Mouse (Mus musculus) intestine, embryonic 14.5 days (tissue): ENCODE results near the gene Ntm. TPM values are rescaled to one million over a fixed set of nuclear protein-coding genes. Genes with fewer than 3 reads are reported as not detected.

Experiments used
- ATAC-seq: fragments of 200-750 bp; cut with Nextera tagmentation; replicated peaks from 2 replicates; pipeline ENCODE4 v1.8.0; 2017; ENCODE audit warnings: low read depth, moderate number of reproducible peaks, moderate TSS enrichment, moderate library complexity; ENCODE audit not compliant: low FRiP score, low TSS enrichment
- DNase-seq: peaks from one replicate; pipeline ENCODE4 v3.0.0-alpha.2; 2018; ENCODE audit warnings: low spot score
- H3K27ac ChIP-seq: fragments of 300-500 bp; sonication (generic); 2 replicates; pipeline ENCODE4 v1.5.1; 2014; ENCODE audit warnings: low read depth, mild to moderate bottlenecking, control low read depth
- H3K27me3 ChIP-seq: fragments of 300-500 bp; sonication (generic); replicated peaks from 2 replicates; pipeline ENCODE4 v1.6.1; 2014; ENCODE audit warnings: low read length, control low read depth; ENCODE audit not compliant: control insufficient read depth, insufficient read depth
- H3K36me3 ChIP-seq: fragments of 300-500 bp; sonication (generic); 2 replicates; pipeline ENCODE4 v1.6.1; 2014; ENCODE audit warnings: low read length, control low read depth; ENCODE audit not compliant: control insufficient read depth, insufficient read depth
- H3K4me1 ChIP-seq: fragments of 300-500 bp; sonication (generic); replicated peaks from 2 replicates; pipeline ENCODE4 v1.6.1; 2014; ENCODE audit warnings: low read length, control low read depth, mixed read lengths; ENCODE audit not compliant: control insufficient read depth, insufficient read depth
- H3K4me2 ChIP-seq: fragments of 300-500 bp; sonication (generic); 2 replicates; pipeline ENCODE4 v1.6.1; 2014; ENCODE audit warnings: low read length
- H3K4me3 ChIP-seq: fragments of 300-500 bp; sonication (generic); 2 replicates; pipeline ENCODE4 v1.5.1; 2014; ENCODE audit warnings: low read depth, low read length, control low read depth, mixed read lengths
- H3K9ac ChIP-seq: fragments of 300-500 bp; sonication (generic); 2 replicates; pipeline ENCODE4 v1.6.1; 2014; ENCODE audit warnings: mild to moderate bottlenecking, low read length
- H3K9me3 ChIP-seq: fragments of 300-500 bp; sonication (generic); 2 replicates; pipeline ENCODE4 v1.6.1; 2016; ENCODE audit warnings: low read length, control low read depth; ENCODE audit not compliant: control insufficient read depth
- WGBS: fragments of 180-500 bp; shearing (Covaris S2); extraction: QIAGEN DNeasy Blood & Tissue Kit; methylation state at CpG from one replicate; pipeline ENCODE4 v1.1.7; 2014; 5-methylcytosine and 5-hydroxymethylcytosine counted together
- polyA plus RNA-seq: library from polyadenylated mRNA; unstranded; fragments of >200 nt; fragmentation: Nextera tagmentation; extraction: Ambion mirVana; gene quantifications from 2 replicates; pipeline ENCODE4 v1.2.1, GENCODE M21; 2014

Gene Ntm
- polyA plus RNA-seq: 11.6 and 14.0 TPM in 2 replicates

DNA sequence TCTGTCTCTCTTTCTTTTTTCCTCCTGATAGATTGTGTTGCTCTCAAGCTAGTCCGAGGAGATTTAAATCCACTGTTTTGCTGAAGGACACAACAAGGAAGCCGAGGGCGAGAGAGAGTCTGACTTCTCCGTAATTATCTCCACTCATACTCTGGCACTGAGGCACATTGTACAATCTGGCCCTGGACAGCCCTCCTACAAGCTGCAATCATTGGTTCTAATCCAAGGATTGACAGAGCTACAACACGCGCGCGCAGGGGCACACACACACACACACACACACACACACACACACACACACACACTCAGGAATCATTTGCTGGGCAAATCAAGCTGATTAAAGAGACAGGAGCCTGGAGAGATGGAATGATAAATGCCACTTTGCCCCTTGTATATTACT, at the start of gene Ntm:
Ntm (minus strand) TSS at position 164 of the 400 bp plus-strand sequence.
- 26% methylated on average over 8 of the region's 8 CpGs for WGBS
- DNase-seq: no peak

DNA sequence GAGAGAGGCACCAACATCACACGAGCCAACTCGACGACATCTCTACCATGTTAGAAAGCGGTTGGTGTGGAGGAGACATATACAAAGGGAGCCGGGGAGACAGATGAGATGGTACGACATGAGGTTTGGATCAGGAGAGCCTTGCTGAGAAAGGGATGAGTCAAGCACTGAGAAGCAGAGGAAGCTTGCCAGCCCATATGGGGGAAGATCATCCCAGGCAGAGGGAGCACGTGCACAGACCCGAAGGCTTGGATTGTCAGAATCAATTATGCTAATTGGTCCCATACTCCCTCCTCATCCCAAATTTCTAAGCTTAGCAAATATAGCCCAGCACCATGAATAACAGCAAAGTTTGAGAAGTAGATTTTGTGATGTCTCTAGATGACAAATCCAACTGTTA, 42.8 kb upstream of the Ntm start:
- H3K4me2 ChIP-seq: no peak overlapping the region
- no peak overlapping the region for H3K27ac ChIP-seq
- DNase-seq (no peak), ATAC-seq (no peak)
- WGBS: 74% methylated on average over 8 of the region's 8 CpGs
- H3K9ac ChIP-seq: no peak overlapping the region
- H3K36me3 ChIP-seq: no peaks in the 10 kb centered on the region
- no peaks in the 10 kb centered on the region for H3K4me1 ChIP-seq
- H3K27me3 ChIP-seq: no peaks in the 10 kb centered on the region
- H3K9me3 ChIP-seq: no peaks in the 10 kb centered on the region
- H3K4me3 ChIP-seq: no peak overlapping the region

More for the DNA sequence above, at the start of gene Ntm:
- H3K4me1 ChIP-seq: no peaks in the 10 kb centered on the region
- no peaks in the 10 kb centered on the region for H3K9me3 ChIP-seq
- H3K4me2 ChIP-seq: peak within 1 kb of the TSS; percentile 71
- no peak within 1 kb of the TSS for H3K27ac ChIP-seq
- peak within 1 kb of the TSS; percentile 37 for H3K4me3 ChIP-seq
- no peak for ATAC-seq
- H3K9ac ChIP-seq: no peak within 1 kb of the TSS
- peaks cover 16% of the 10 kb centered on the region for H3K27me3 ChIP-seq
- no peaks in the 10 kb centered on the region for H3K36me3 ChIP-seq

DNA sequence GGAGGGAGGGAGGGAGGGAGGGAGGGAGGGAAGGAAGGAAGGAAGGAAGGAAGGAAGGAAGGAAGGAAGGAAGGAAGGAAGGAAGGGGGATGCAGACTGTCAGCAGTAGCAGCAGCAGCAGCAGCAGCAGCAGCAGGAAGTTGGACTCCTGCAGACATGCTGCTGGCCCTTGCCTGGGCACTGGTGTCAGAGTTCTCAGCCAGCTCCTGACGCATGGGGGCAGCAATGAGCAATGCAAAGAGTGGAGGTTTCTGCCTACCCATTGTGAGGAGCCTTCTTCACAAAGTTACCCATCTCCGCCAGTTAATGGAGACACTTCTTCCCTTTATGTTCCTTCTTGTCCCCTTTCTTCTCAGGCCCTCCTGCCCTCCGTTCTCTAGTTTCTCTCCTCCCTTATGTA, 40.7 kb upstream of the Ntm start:
- Histone ChIP-seq H3K27me3 (no peaks in the 10 kb centered on the region), H3K36me3 (no peaks in the 10 kb centered on the region), H3K9me3 (no peaks in the 10 kb centered on the region), H3K4me1 (no peaks in the 10 kb centered on the region), H3K9ac (no peak overlapping the region), H3K4me2 (no peak overlapping the region), H3K4me3 (no peak overlapping the region), H3K27ac (no peak overlapping the region)
- 0 out of 2 replicates have a peak, but pooled peaks have one; percentile 36 for ATAC-seq
- peak; percentile 83 for DNase-seq
- WGBS: 34% methylated on average over 3 of the region's 3 CpGs

DNA sequence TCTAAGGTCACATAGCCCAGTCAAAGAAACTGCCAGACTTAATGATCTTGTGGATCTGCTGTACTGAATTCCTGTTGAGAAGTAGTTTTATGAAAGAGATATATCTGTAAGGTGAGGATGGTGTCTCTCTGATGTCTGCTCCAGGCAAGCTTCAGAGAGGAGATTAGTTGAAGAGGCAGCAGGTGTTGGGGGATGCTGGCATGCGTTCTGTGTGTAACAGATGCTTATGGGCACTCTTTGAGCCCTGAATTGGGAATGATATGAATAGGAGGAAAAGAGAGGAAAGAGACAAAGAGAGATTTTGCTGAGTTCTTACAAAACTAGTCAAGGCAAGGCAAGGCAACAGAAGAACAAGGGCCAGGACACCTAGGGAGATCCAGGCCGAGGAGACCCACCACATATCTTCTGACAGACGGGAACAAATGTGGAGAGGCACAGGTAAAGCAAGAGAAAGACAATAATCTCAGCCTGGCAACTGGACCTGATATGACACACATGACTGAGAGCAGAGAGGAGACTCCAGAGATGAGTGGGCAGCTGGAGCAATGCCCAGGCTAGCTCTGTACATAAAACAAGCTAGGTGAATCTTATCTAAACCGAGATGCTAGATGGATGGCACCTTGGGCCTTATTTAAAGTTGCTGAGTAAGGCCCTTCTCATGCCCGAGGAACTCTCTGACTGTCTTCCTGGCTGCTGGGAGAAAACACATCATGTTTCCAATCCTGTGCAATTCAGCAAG, 18.4 kb upstream of the Ntm start:
- H3K9ac ChIP-seq: no peak overlapping the region
- H3K27ac ChIP-seq: no peak overlapping the region
- H3K36me3 ChIP-seq: no peaks in the 10 kb centered on the region
- 74% methylated on average over 5 of the region's 5 CpGs for WGBS
- H3K27me3 ChIP-seq: no peaks in the 10 kb centered on the region
- ATAC-seq (no peak), DNase-seq (no peak)
- H3K9me3 ChIP-seq: no peaks in the 10 kb centered on the region
- H3K4me1 ChIP-seq: no peaks in the 10 kb centered on the region
- no peak overlapping the region for H3K4me3 ChIP-seq
- H3K4me2 ChIP-seq: no peak overlapping the region

DNA sequence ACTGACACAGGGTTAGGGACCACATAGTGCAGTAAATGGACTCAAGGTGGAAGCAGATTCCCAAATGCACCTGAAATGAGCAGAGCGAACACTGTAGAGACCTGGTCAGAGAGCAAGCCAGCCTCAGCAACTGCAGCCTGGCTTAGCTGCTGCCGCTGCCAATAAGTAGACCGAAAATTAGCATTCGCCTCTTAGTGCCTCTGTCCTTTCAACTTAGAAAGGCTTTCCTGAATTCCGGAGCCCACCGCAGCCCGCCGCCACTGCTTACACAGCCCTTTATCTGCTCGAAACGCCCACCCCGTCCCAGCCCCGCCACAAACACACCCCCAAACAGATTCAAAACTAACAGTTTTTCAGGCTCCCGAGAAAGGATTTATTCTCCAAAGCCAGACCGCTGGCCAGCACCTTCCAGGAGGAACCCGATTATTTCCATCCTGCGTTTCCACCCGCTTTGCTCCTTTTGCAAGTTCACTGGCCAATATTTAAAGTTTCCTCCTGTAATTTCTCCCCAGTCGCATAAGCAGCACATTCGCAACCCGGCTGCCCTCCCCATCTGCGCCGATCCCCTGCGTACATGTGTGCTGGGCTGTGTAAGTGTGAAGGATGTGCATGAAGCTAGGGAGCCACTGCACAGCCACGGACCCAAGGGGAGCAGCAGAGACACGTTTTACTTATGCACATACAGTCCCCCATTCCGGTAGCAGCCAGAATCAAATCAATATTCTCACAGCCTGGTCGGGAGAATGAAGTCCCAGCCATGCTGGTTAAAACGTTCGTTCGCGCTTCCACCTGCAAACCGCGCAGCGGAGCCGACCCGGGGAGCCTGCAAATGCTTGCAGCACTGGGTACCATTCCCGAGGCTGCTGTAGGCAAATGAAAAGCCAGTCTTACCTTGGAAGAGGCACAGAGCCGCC, 730 bp downstream of the Ntm start:
- ATAC-seq: no peak
- H3K27ac ChIP-seq: no peak overlapping the region
- no peaks in the 10 kb centered on the region for H3K36me3 ChIP-seq
- peak overlapping the region; percentile 37 for H3K4me3 ChIP-seq
- DNase-seq: peak; percentile 68
- H3K27me3 ChIP-seq: peaks cover 16% of the 10 kb centered on the region
- WGBS: 1% methylated on average over 38 of the region's 38 CpGs
- peak overlapping the region; percentile 71 for H3K4me2 ChIP-seq
- H3K9me3 ChIP-seq: no peaks in the 10 kb centered on the region
- H3K4me1 ChIP-seq: no peaks in the 10 kb centered on the region
- H3K9ac ChIP-seq: no peak overlapping the region

DNA sequence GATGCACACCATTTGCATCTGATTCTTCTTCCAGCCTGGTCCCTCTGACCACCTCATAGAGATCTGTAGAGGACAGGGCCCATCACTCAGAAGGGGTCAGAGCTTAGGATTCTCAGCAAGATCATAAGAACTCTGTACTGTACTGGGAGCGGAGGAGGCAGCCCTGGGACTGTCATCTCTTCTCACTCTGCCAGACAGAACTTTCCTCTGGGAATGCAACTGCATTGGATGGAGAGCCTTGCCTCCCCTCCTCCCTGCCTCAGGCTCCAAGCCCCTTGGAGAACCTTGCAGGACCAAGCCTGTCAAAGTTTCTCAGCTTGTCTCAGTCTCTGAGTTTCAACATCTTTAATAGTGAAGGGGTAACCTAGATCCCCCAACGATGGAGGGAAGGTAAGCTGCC, 1.4 kb downstream of the Ntm start:
- peak overlapping the region; percentile 37 for H3K4me3 ChIP-seq
- peaks cover 16% of the 10 kb centered on the region for H3K27me3 ChIP-seq
- DNase-seq (no peak), ATAC-seq (no peak)
- 53% methylated on average over 2 of the region's 2 CpGs for WGBS
- H3K9me3 ChIP-seq: no peaks in the 10 kb centered on the region
- H3K27ac ChIP-seq: no peak overlapping the region
- H3K36me3 ChIP-seq: no peaks in the 10 kb centered on the region
- H3K4me2 ChIP-seq: peak overlapping the region; percentile 71
- no peak overlapping the region for H3K9ac ChIP-seq
- H3K4me1 ChIP-seq: no peaks in the 10 kb centered on the region

DNA sequence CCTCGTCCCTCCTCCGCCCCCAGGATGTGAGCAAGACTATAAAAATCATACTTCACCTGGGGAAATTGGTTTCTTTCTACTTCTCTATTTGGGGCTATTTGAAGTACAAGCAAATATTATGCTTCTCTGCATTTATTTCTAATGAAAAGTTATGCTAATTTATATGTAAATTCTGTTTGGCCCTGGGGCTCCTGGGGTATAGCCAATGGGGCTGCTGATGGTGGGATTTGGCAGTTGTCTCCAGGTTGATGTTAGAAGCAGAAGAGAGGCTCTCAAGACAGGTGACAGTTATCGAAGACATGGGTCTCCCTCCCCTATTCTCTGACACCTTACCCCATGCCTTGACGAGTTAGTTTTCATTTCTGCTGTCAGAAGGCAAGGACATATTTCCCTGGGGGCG, 2.2 kb downstream of the Ntm start:
- 80% methylated on average over 5 of the region's 5 CpGs for WGBS
- Histone ChIP-seq H3K36me3 (no peaks in the 10 kb centered on the region), H3K9ac (no peak overlapping the region), H3K4me1 (no peaks in the 10 kb centered on the region), H3K9me3 (no peaks in the 10 kb centered on the region), H3K4me2 (no peak overlapping the region), H3K27me3 (peaks cover 16% of the 10 kb centered on the region), H3K27ac (no peak overlapping the region), H3K4me3 (no peak overlapping the region)
- ATAC-seq: no peak
- DNase-seq: no peak

DNA sequence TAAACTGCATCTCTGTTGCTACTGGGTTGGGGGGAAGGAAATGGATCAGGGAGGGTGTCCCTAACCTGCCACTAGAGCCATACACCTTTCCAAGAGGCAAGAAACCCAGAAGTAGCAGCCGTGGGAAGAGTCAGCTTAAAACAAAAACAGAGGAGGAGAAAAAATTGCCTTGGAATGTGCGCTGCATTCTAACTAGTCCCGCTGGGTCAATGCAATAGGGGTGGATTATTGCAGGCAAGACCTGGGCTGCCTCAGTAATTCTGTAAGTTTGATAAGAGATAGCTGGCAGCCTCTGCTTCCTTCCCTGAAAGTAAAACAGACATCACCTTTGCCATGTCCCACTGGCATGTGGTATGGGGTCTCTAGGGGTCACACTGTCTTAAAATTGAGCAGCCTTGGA, 2.7 kb downstream of the Ntm start:
- DNase-seq: no peak
- no peak overlapping the region for H3K9ac ChIP-seq
- H3K27ac ChIP-seq: no peak overlapping the region
- no peaks in the 10 kb centered on the region for H3K36me3 ChIP-seq
- no peak overlapping the region for H3K4me3 ChIP-seq
- H3K4me2 ChIP-seq: no peak overlapping the region
- 32% methylated on average over 3 of the region's 3 CpGs for WGBS
- peaks cover 16% of the 10 kb centered on the region for H3K27me3 ChIP-seq
- no peaks in the 10 kb centered on the region for H3K9me3 ChIP-seq
- no peak for ATAC-seq
- no peaks in the 10 kb centered on the region for H3K4me1 ChIP-seq
